Mouse (Mus musculus): Measurements from ENCODE around the gene Dnase1l3. TPM values are rescaled to one million over a fixed set of nuclear protein-coding genes. Genes with fewer than 3 reads are reported as not detected.

Gene Dnase1l3
- total RNA-seq, 2 experiments from 2014 or later, result not detected

- intact Hi-C loops (cut with DNase I), result no loop called here
- no peak for DNase-seq (ENCODE audit: low spot score in 2 of 2)
Measured at GRCm38 (mm10) chr14:7945261-7945660, 49.1 kb downstream of the Dnase1l3 start.

DNA sequence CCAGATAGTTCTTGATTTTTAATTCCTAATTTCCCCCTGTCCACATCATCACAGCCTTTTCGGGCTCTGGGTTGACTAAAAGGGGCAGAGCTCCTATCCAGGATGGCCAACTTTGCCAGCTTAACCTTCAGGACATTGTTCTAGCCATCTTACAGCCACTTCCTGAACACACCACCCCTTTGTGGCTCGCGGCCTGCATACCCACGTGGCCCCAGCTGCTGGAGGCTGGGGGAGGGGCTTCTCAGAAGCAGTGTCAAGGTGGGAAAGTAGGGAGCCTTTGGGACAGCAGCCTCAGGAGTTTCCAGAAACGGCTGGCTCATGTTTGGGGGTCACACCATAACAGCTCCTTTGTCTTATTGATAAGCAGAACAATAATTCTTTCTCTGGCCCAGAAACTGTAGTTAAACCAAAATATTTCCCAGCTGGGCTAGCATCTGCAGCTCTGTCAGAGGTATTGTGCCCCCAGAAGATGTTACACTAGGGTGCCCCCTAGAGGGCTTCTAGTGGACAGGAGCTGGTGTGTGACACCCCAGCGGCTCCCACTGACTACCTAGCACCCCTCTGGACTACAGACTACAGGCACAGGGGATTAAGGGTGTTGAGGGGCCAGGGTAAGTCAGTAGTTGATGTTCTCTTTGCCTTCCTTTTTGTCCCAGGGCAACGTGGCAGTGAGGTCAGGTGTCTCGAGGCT lies 49.9 kb downstream of the Dnase1l3 start:
- DNase-seq (ENCODE audit: low spot score in 2 of 2), result no peak
- intact Hi-C loops (cut with DNase I), result loop anchor here (5.0 kb wide), 1 partner anchor 127 kb away; the partner anchor contains the start of gene Flnb

DNA sequence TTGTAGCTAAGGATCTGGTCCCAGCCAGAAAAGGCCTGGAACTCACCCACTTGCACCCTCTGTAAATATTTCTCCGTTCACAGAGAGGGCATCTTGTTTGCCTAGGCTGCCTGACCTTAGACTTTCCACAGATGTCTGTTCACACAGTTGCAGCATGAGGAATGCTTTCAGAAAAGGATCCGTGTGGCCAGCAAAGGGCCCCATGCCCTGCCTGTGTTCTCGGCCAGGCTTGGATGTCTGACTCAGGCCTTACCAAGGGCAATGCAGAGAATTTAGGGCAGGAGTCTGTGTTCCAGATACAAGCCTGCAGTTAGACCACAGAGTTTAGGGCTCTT lies 50.6 kb downstream of the Dnase1l3 start:
- no peak for DNase-seq (ENCODE audit: low spot score in 2 of 2)
- intact Hi-C loops (cut with DNase I), result loop anchor here (5.0 kb wide), 1 partner anchor 126 kb away; the partner anchor contains the start of gene Flnb

DNA sequence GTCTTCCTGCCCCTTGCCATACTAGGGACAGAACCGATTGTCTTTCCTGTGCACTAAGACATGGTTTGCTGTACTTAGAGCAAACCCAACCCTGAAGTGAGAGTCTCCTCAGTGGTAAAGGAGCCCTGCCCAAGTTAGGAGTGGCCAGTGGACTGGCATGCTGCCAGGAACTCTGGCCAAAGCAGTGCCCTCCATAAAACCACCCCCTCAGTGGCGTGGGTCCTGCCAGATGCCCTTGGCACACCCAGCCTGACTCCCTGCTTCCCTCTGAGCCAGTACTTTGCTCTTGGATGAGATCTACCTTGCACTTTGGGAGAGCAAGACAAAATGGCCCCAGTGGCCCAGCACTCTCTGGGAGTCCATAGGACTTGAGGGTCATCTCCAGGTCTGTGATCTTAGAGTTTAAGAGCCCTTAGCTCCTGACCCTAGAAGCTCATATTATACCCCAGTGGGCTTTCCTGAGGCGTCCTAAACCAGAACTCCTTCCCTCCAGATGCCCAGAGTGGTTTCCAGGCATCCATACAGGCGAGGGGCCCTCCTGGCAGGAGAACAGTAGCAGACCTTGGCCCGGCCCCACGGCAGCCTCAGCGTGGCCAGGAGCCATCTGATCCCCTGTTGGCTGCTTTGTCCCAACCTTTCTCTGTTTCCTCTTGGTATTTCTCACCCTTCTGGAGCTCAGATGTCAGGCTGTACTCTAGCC lies 51.1 kb downstream of the Dnase1l3 start:
- intact Hi-C loops (cut with DNase I), result loop anchor here (5.0 kb wide), 1 partner anchor 126 kb away; the partner anchor contains the start of gene Flnb
- no peak for DNase-seq (ENCODE audit: low spot score in 2 of 2)

DNA sequence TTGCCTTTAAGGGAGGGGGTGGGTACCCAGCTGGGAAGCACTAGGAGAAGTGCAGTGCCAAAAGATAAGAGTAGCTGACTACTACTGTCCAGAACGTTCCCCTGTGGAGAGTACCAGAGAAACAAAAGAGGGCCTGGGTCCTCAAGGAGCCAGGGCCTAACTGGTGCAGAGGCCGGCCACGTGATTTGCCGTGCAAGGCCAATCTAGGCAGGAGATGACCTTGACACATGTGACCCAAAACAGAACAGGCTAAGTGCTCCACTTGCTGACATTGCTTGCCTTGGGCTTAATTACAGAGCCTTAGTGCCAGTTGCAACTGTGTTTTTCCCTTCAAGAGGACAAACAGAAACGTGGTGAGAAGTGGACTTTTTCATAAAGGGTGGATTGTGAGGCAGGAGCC lies 53.0 kb downstream of the Dnase1l3 start:
- intact Hi-C loops (cut with DNase I), result loop anchor here (5.0 kb wide), 1 partner anchor 124 kb away; the partner anchor contains the start of gene Flnb

DNA sequence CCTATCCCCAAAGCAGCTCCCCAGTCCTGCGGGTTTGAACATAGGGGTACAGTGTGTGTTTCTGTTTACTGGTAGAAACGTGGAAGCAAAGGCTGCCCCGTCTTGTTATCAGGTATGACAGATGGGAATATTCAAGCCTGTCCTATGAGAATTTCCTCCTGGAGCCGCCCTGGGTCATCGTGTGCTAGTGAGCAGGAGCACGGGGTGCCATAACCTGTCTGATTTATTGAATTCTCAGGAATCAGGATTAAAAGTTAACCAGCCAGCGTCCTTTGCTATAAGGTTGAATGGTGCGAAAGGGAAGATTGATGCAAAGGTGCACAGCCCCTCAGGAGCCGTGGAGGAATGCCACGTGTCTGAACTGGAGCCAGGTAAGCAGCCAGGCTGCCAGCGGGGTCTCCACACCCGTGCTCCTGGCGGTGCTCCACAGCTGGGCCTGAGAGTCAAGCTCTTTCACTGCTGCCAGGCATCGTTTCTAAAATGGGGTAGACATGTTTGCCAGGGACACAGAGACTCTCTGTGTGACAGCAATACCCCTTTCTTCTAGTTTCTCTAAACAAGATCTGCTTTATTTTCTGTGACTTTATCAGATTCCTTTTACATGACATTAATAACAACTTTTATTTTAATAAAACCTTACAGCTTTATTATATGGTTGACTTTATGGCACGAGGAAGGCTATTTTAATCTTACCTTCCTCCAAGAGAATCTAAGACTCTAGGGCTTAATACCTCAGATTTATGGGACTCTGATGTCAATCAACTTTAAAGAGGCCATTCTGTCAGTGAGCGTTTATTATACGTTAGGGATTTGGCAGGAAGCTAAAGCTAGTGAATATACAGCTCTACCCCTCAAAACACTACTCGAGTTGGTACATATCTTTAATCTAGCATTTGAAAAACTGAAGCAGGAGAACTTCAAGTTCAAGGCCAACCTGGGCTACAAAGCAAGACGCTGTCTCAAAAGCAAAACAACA lies 55.3 kb downstream of the Dnase1l3 start:
- intact Hi-C loops (cut with DNase I), result loop anchor here (5.0 kb wide), 2 partner anchors 37 to 58 kb away; no protein-coding TSS in a partner anchor
- no peak for DNase-seq (ENCODE audit: low spot score in 2 of 2)

More for the DNA sequence above, 53.0 kb downstream of the Dnase1l3 start:
- DNase-seq (ENCODE audit: low spot score in 2 of 2), result no peak

DNA sequence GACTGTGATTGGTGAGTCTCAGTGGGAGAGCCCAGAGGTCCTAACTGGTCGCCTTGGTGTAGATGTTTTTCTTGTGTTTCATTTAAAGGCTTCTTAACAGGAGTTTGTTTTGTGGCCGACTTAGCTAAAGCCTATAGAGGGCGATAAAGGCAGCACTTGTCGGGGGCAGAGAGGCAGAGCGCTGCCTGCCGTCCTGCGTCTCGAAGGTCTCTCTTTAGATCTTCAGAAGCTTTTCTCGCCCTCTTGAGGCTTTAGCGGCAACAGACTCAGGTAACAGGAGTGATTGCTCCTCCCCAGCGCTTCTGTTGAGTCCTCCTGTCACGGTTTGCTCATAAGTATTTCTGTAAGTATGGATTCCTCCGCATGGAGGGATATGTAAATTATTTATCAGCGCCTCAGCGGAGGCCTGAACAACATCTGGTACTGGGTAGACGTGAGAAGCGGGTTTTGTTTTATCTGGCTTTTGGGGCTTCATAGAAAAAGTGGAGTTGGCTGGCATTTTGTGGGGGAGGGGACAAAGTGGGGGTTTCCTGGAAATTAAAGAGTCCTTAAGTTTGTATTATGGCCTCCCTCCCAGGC lies 57.2 kb downstream of the Dnase1l3 start:
- intact Hi-C loops (cut with DNase I), result loop anchor here (5.0 kb wide), 2 partner anchors 35 to 60 kb away; no protein-coding TSS in a partner anchor
- DNase-seq (ENCODE audit: low spot score in 2 of 2), result peak; percentile 32 to 36

DNA sequence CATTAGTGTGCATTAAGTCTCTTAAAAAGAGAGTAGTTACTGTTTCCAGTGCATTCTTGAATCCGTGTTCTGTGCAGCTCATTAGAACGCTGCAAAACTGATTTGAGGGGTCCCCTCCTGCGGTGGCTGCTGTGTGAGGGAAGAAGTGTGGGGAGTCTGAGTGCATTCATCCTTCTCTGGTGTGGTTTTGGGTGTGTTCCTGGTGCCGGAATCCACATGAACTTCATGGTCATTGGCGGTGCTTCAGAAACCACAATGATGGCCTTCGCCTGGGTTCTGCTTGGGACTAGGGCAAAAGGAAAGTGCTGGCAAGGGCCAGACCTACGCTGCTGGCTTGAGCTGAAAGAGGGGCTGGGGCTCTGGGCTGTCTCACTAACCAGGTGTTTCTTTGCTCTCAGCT lies 60.2 kb downstream of the Dnase1l3 start:
- intact Hi-C loops (cut with DNase I), result no loop called here

GRCm38 (mm10) chr14:7932151-7932550 lies 62.2 kb downstream of the Dnase1l3 start:
- intact Hi-C loops (cut with DNase I), result no loop called here
- no peak for DNase-seq (ENCODE audit: low spot score in 2 of 2)

More for the DNA sequence above, 60.2 kb downstream of the Dnase1l3 start:
- DNase-seq (ENCODE audit: low spot score in 2 of 2), result no peak

- intact Hi-C loops (cut with DNase I), result no loop called here
- no peak for DNase-seq (ENCODE audit: low spot score in 2 of 2)
Measured at GRCm38 (mm10) chr14:7929029-7929428, 65.3 kb downstream of the Dnase1l3 start.

GRCm38 (mm10) chr14:7928362-7928761 lies 66.0 kb downstream of the Dnase1l3 start:
- intact Hi-C loops (cut with DNase I), result no loop called here
- DNase-seq (ENCODE audit: low spot score in 2 of 2), result no peak

DNA sequence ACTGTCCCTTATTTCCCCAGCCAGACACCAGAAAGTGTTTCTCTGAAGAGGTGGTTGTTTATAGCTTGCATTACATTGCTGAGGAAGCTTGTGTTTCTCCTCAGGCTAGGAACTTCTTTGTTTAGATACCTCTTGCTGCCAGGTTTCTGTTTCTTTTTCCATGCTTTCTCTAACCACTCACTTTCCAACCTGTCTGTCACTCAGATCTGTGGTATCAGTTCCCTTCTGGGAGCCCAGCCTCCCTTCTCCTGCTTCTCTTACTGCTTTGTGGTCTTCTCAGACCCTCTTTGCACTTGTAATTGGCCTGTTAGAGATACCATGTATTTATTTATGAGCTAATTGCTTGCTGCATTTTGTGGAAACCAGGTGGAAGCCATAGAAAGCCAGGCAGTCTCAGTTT lies 70.7 kb downstream of the Dnase1l3 start:
- intact Hi-C loops (cut with DNase I), result no loop called here
- no peak for DNase-seq (ENCODE audit: low spot score in 2 of 2)

DNA sequence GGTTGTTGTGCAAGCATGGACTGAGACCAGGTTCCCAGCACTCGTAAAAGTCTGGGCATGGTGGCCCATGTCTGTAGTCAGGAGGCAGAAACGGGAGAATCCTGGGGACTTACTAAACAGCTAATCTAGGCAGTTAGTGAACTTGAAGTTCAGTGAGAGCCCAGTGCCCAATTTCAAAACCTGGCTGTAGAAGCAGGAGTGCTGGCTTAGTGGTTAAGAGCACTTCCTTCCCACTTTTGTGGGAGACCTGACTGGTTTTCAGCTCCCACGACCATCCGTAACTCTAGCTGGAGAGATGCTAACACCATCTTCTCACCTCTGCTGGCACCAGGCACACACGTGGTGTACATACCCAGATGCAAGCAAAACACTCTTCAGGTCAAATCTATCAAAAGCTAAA lies 72.9 kb downstream of the Dnase1l3 start:
- no peak for DNase-seq (ENCODE audit: low spot score in 2 of 2)
- intact Hi-C loops (cut with DNase I), result no loop called here

- no peak for DNase-seq (ENCODE audit: low spot score in 2 of 2)
- intact Hi-C loops (cut with DNase I), result no loop called here
Measured at GRCm38 (mm10) chr14:7919921-7920320, 74.5 kb downstream of the Dnase1l3 start.

- no peak for DNase-seq (ENCODE audit: low spot score in 2 of 2)
- intact Hi-C loops (cut with DNase I), result no loop called here
Measured at GRCm38 (mm10) chr14:7919309-7919708, 75.1 kb downstream of the Dnase1l3 start.

DNA sequence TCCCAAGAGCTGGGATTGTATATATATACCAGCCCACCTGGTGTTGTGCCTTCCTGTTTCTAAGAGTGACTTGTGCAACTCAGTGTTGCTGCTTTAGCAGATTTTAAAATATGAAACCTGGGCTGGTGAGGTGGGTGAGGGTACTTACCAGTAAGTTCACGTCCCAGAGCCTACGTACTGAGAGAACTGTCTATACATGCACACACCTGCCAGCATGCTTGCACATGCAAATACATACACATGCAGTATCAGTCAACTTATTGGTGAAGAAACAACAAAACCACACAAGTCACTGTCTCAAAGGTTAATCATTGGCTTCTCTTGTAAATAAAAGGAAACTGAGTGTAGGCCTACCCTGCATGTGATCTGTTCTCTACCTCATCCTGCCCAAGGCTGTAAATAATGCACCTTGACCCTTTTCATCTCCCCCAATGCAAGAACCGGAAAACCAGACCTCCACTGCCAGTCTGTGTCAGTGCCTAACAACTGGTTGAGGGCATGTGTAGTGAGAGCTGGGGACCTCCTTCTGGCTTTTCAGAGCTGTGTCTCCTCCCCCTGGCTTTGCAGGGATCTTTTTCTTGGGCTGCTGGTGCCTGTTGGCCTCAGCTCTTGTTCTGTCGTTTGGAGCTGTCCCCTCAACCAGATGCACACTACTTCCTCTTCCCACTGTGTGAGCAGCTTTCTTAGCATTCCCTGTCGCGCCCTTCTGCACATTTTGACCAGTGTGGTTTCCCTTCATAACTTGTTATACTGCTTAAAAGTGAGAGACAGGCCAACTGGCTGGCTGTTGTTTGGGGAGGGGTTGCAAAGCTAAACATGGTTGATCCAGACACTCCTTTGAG lies 76.0 kb downstream of the Dnase1l3 start:
- no peak for DNase-seq (ENCODE audit: low spot score in 2 of 2)
- intact Hi-C loops (cut with DNase I), result no loop called here
